ENCODE assay signal across 10 mouse cellular contexts in the genomic region with DNA sequence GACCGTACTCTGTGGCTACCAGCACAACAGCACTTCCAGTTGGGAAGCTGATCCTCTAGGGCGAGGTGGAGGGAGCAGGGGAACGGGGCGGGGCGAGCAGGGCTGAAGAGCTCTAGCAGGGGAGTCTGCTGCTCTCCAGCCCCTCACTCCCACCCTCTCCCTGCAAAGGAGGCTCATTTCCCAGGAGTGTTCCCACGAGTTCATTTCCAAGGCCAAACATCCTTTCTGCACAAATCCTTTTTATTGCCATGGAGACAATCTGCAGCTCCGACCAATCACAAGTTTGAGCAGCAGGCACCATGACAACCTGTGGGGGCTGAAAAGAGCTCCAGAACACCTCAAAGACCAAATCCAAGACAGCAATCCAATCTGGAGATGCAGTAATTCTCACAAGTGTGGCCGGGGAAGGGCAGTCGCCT. TPM values are rescaled to one million over a fixed set of nuclear protein-coding genes. Genes with fewer than 3 reads are reported as not detected.
A peak's percentile ranks its signal among the peaks of the same experiment; 100 is the strongest.
DNase-seq lines count a peak whose midpoint lies in the region; ATAC-seq lines count a peak whose summit lies in the region.
"Had no signal": no experiment of that assay in that cellular context is flagged by ENCODE, and none has a peak within 500 bp of the region (broad histone marks: within the 10 kb centered on the region; RNA-seq: fewer than 3 reads in every experiment).

No protein-coding gene starts in this region.

- ATAC-seq in hindbrain, embryonic 15.5 days (ENCODE audit: low FRiP score, low read depth) = peak; percentile 89
- ATAC-seq in liver, embryonic 12.5 days = no peak
- ATAC-seq in megakaryocyte progenitor cell, adult 5-6 weeks (replicated peaks; ENCODE audit: poor library complexity) = no peak
- ATAC-seq in heart, embryonic 12.5 days (ENCODE audit: insufficient number of reproducible peaks, low FRiP score) = no peak

- DNase-seq in MN1 (ENCODE audit: low spot score) = peak; percentile 74
- peak; percentile 4 for DNase-seq in embryo, embryonic 11.5 days (ENCODE audit: low read depth, low spot score)
- peak; percentile 23 for DNase-seq in mesoderm, embryonic 11.5 days (ENCODE audit: low read depth, low spot score)
- DNase-seq in urinary bladder, postnatal 25 days (ENCODE audit: low spot score) = no peak

- no peaks in the 10 kb centered on the region for H3K9me3 ChIP-seq in hindbrain, embryonic 15.5 days
- H3K9me3 ChIP-seq in liver, embryonic 12.5 days (replicated peaks) = no peaks in the 10 kb centered on the region
- H3K9me3 ChIP-seq in heart, embryonic 12.5 days (replicated peaks) = peaks cover 12% of the 10 kb centered on the region; the same call in 1 of the 2 replicates
- H3K9me3 ChIP-seq: liver, embryonic 15.5 days had no signal

- H3K9ac ChIP-seq in hindbrain, embryonic 15.5 days = no peak overlapping the region
- no peak overlapping the region for H3K9ac ChIP-seq in liver, embryonic 12.5 days
- no peak overlapping the region for H3K9ac ChIP-seq in heart, embryonic 12.5 days
- H3K9ac ChIP-seq: liver, embryonic 15.5 days had no signal

- peak overlapping the region; percentile 58; the same call in 1 of the 2 replicates for H3K27ac ChIP-seq in hindbrain, embryonic 15.5 days (replicated peaks)
- H3K27ac ChIP-seq in liver, embryonic 12.5 days = no peak overlapping the region
- H3K27ac ChIP-seq in heart, embryonic 12.5 days (ENCODE audit: poor library complexity, severe bottlenecking) = no peak overlapping the region
- H3K27ac ChIP-seq: liver, embryonic 15.5 days had no signal

- 26% methylated on average over 9 of the region's 9 CpGs for WGBS in hindbrain, embryonic 15.5 days
- WGBS in liver, embryonic 12.5 days (ENCODE audit: insufficient replicate concordance) = 55% methylated on average over 9 of the region's 9 CpGs
- WGBS in heart, embryonic 12.5 days = 41% methylated on average over 9 of the region's 9 CpGs

- H3K4me3 ChIP-seq in hindbrain, embryonic 15.5 days = no peak overlapping the region
- no peak overlapping the region for H3K4me3 ChIP-seq in liver, embryonic 12.5 days
- H3K4me3 ChIP-seq in heart, embryonic 12.5 days = no peak overlapping the region
- H3K4me3 ChIP-seq: liver, embryonic 15.5 days had no signal

- H3K4me2 ChIP-seq in hindbrain, embryonic 15.5 days = peak overlapping the region; percentile 8; the same call in 1 of the 2 replicates
- no peak overlapping the region for H3K4me2 ChIP-seq in liver, embryonic 12.5 days
- H3K4me2 ChIP-seq in heart, embryonic 12.5 days = no peak overlapping the region
- H3K4me2 ChIP-seq: liver, embryonic 15.5 days had no signal

- H3K36me3 ChIP-seq in hindbrain, embryonic 15.5 days = no peaks in the 10 kb centered on the region
- no peaks in the 10 kb centered on the region for H3K36me3 ChIP-seq in liver, embryonic 12.5 days
- H3K36me3 ChIP-seq in heart, embryonic 12.5 days = no peaks in the 10 kb centered on the region
- H3K36me3 ChIP-seq: liver, embryonic 15.5 days had no signal

- no peaks in the 10 kb centered on the region for H3K27me3 ChIP-seq in hindbrain, embryonic 15.5 days
- peaks cover 34% of the 10 kb centered on the region for H3K27me3 ChIP-seq in liver, embryonic 12.5 days (replicated peaks)
- peaks cover 34% of the 10 kb centered on the region for H3K27me3 ChIP-seq in heart, embryonic 12.5 days (replicated peaks)

- H3K4me1 ChIP-seq in hindbrain, embryonic 15.5 days (replicated peaks) = peaks cover 13% of the 10 kb centered on the region
- no peaks in the 10 kb centered on the region for H3K4me1 ChIP-seq in liver, embryonic 12.5 days
- H3K4me1 ChIP-seq in heart, embryonic 12.5 days (replicated peaks) = 0 out of 2 replicates have a peak, but pooled peaks cover 2% of the 10 kb centered on the region
- H3K4me1 ChIP-seq: liver, embryonic 15.5 days had no signal

RNA-seq across cellular contexts. Expression of a gene that starts 32.4 kb away (rescaled TPM):
- polyA plus RNA-seq in hindbrain, embryonic 15.5 days (2015; fragmentation: Nextera tagmentation; extraction: Ambion mirVana) = 1.7 and 2.3 TPM in 2 replicates
- not detected in 2 replicates for polyA plus RNA-seq in liver, embryonic 12.5 days (2016; fragmentation: Nextera tagmentation; extraction: Ambion mirVana)
- total RNA-seq in megakaryocyte progenitor cell, adult 5-6 weeks (2015) = not detected in 2 replicates
- not detected in 2 replicates for total RNA-seq in megakaryocyte progenitor cell, adult 5-6 weeks (2017)
- polyA plus RNA-seq in heart, embryonic 12.5 days (2016; fragmentation: Nextera tagmentation; extraction: Ambion mirVana) = not detected in 2 replicates
- polyA plus RNA-seq: liver, embryonic 15.5 days; spleen, adult 2 months had no signal
